Mouse (Mus musculus): ENCODE measurements around the gene Serpina3b. TPM values are rescaled to one million over a fixed set of nuclear protein-coding genes. Genes with fewer than 3 reads are reported as not detected.
A peak's percentile ranks its signal among the peaks of the same experiment; 100 is the strongest.
"Not testable (repeated sequence)": the region's sequence is repeated elsewhere in the genome, so short reads cannot be mapped to it uniquely, and the experiment has no call there.

Serpina3b gene
- total and polyA plus RNA-seq, 2 experiments, result 0.09 TPM; not detected in 1

DNA sequence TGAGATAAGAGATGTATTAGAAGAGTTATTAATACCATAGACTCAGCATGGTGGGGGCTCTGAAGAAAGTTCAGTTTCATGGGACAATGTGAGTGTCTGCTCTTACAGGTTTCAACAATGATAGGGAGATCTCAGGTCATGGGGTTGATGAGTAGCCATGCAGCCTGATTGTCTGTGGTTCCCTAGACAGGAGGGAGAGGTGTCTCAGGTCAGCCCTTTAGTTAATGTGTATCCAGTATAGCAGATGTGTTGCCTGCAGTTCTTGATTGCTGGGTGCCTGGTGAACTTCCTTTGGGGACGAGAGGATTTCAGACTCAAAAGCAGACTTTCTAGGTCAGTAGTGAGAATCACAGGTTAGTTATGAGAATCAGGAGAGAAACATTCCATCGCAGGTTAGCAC is 19.3 kb upstream of the Serpina3b start:
- no peak for TF ChIP-seq CTCF (IDR thresholded peaks at IDR 0.05; ENCODE audit: low read depth, low read length)
- TF ChIP-seq POLR2A (IDR thresholded peaks at IDR 0.05; ENCODE audit: extremely low read depth, insufficient read depth, low read length), result no peak
- peak overlapping the region; percentile 74 for H3K27ac ChIP-seq (replicated peaks; ENCODE audit: insufficient read depth, low read depth, low read length)
- DNase-seq (ENCODE audit: extremely low read depth, low read depth, low spot score), result peak; percentile 82

DNA sequence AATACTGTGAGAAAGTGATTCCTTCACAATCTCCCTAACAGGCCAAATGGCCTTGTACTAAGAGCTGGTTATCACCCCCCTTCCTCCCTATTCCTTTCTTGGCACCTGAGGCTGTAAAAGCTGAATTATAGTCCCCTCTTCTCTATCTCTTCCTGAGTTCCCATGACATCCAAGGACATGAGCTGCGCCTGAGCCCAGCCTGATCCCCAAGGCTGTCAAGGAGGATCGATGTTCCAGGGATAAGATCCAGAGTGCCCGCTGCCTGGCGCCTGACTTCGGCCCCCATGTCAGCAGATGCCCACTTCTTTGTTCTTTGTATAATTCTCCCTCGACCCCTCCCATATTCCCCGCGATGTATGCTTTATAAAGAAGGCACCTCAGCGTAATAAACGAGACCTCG is 15.5 kb upstream of the Serpina3b start, which contains the start of gene Serpina3a:
Gene Serpina3a (plus strand): TSS at position 392 of the 400 bp plus-strand sequence.
- not testable (repeated sequence) for H3K27ac ChIP-seq (replicated peaks; ENCODE audit: insufficient read depth, low read depth, low read length); H3K9ac ChIP-seq (ENCODE audit: low read depth, low read length); H3K27me3 ChIP-seq (ENCODE audit: control insufficient read depth, insufficient read depth, low read length); H3K36me3 ChIP-seq (ENCODE audit: control insufficient read depth, insufficient read depth, low read length); DNase-seq (ENCODE audit: extremely low read depth, low read depth, low spot score); H3K79me2 ChIP-seq (ENCODE audit: control insufficient read depth, insufficient read depth, low read length); H3K4me3 ChIP-seq (ENCODE audit: insufficient read depth, low read depth, low read length)
- H3K4me1 ChIP-seq (ENCODE audit: control insufficient read depth, insufficient read depth, low read length), result peaks cover 17% of the 10 kb centered on the region
- WGBS, result 94% methylated on average over 11 of the region's 11 CpGs

More for the DNA sequence above, 19.3 kb upstream of the Serpina3b start:
- Histone ChIP-seq H3K27me3 (ENCODE audit: control insufficient read depth, insufficient read depth, low read length) (no peaks in the 10 kb centered on the region), H3K36me3 (ENCODE audit: control insufficient read depth, insufficient read depth, low read length) (no peaks in the 10 kb centered on the region), H3K4me3 (ENCODE audit: insufficient read depth, low read depth, low read length) (no peak overlapping the region), H3K4me1 (ENCODE audit: control insufficient read depth, insufficient read depth, low read length) (peaks cover 31% of the 10 kb centered on the region), H3K79me2 (ENCODE audit: control insufficient read depth, insufficient read depth, low read length) (no peaks in the 10 kb centered on the region), H3K9ac (ENCODE audit: low read depth, low read length) (no peak overlapping the region)
- WGBS, result 27% methylated on average over 2 of the region's 2 CpGs

GRCm38 (mm10) chr12:104114921-104115579 is 12.7 kb upstream of the Serpina3b start:
- Histone ChIP-seq H3K79me2 (ENCODE audit: control insufficient read depth, insufficient read depth, low read length) (no peaks in the 10 kb centered on the region), H3K27ac (replicated peaks; ENCODE audit: insufficient read depth, low read depth, low read length) (no peak overlapping the region), H3K36me3 (ENCODE audit: control insufficient read depth, insufficient read depth, low read length) (no peaks in the 10 kb centered on the region), H3K4me3 (ENCODE audit: insufficient read depth, low read depth, low read length) (no peak overlapping the region), H3K4me1 (ENCODE audit: control insufficient read depth, insufficient read depth, low read length) (peaks cover 6% of the 10 kb centered on the region; the same call in 1 of the 2 replicates), H3K27me3 (ENCODE audit: control insufficient read depth, insufficient read depth, low read length) (no peaks in the 10 kb centered on the region), H3K9ac (ENCODE audit: low read depth, low read length) (no peak overlapping the region)
- no peak for DNase-seq (ENCODE audit: extremely low read depth, low read depth, low spot score)
- TF ChIP-seq POLR2A (IDR thresholded peaks at IDR 0.05; ENCODE audit: extremely low read depth, insufficient read depth, low read length) (no peak), CTCF (IDR thresholded peaks at IDR 0.05; ENCODE audit: low read depth, low read length) (no peak)
- WGBS, result 77% methylated on average over 3 of the region's 3 CpGs

DNA sequence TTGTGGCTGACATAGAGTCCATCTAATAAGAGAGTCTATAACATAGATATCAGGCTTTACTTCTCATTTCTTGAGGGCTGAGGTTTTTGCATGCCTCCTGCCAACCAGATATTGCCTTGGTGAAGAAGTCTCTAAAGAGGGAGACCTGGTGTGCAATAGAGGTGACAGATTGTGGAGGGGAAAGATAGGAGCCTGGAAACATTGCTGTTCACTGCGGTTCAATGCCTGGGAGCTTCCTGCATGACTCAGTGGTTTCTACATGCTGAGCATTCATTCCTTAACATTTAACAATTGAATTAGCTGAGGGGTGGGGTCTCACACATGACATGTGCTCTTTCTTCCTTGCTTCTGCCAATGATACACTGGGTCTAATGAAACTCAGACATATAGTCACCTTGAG is 4.7 kb upstream of the Serpina3b start:
- no peak for TF ChIP-seq POLR2A (IDR thresholded peaks at IDR 0.05; ENCODE audit: extremely low read depth, insufficient read depth, low read length)
- TF ChIP-seq CTCF (IDR thresholded peaks at IDR 0.05; ENCODE audit: low read depth, low read length), result no peak
- no peak for DNase-seq (ENCODE audit: extremely low read depth, low read depth, low spot score)
- WGBS, result 76% methylated on average over 1 of the region's 1 CpGs
- Histone ChIP-seq H3K4me1 (ENCODE audit: control insufficient read depth, insufficient read depth, low read length) (peaks cover 2% of the 10 kb centered on the region; the same call in 1 of the 2 replicates), H3K9ac (ENCODE audit: low read depth, low read length) (no peak overlapping the region), H3K4me3 (ENCODE audit: insufficient read depth, low read depth, low read length) (no peak overlapping the region), H3K79me2 (ENCODE audit: control insufficient read depth, insufficient read depth, low read length) (no peaks in the 10 kb centered on the region), H3K36me3 (ENCODE audit: control insufficient read depth, insufficient read depth, low read length) (no peaks in the 10 kb centered on the region), H3K27me3 (ENCODE audit: control insufficient read depth, insufficient read depth, low read length) (no peaks in the 10 kb centered on the region), H3K27ac (replicated peaks; ENCODE audit: insufficient read depth, low read depth, low read length) (no peak overlapping the region)

DNA sequence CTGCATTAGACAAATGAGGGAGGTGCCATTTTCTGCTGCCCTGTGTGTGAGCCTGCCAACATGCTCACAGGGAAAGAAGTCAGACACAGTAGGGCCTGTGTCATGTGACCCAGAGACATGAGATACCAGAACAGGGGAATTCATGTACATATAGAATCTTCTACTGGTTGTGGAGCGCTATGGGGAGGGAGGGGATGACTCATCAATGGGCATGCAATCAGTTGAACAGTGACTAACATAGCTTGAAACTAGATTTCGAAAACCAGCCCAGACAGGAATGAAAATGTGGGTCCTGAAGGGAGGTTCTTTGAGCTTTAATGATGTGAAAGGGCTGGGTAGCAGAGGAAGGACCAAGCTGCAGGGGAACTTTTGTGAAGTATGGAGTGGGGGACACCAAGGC is 3.8 kb upstream of the Serpina3b start:
- no peaks in the 10 kb centered on the region for H3K79me2 ChIP-seq (ENCODE audit: control insufficient read depth, insufficient read depth, low read length)
- H3K27me3 ChIP-seq (ENCODE audit: control insufficient read depth, insufficient read depth, low read length), result no peaks in the 10 kb centered on the region
- TF ChIP-seq POLR2A (IDR thresholded peaks at IDR 0.05; ENCODE audit: extremely low read depth, insufficient read depth, low read length), result no peak
- no peak for TF ChIP-seq CTCF (IDR thresholded peaks at IDR 0.05; ENCODE audit: low read depth, low read length)
- no peak overlapping the region for H3K27ac ChIP-seq (replicated peaks; ENCODE audit: insufficient read depth, low read depth, low read length)
- H3K36me3 ChIP-seq (ENCODE audit: control insufficient read depth, insufficient read depth, low read length), result no peaks in the 10 kb centered on the region
- no peak for DNase-seq (ENCODE audit: extremely low read depth, low read depth, low spot score)
- 98% methylated on average over 2 of the region's 2 CpGs for WGBS
- no peak overlapping the region for H3K4me3 ChIP-seq (ENCODE audit: insufficient read depth, low read depth, low read length)
- no peak overlapping the region for H3K9ac ChIP-seq (ENCODE audit: low read depth, low read length)
- peaks cover 2% of the 10 kb centered on the region; the same call in 1 of the 2 replicates for H3K4me1 ChIP-seq (ENCODE audit: control insufficient read depth, insufficient read depth, low read length)

- no peaks in the 10 kb centered on the region for H3K79me2 ChIP-seq (ENCODE audit: control insufficient read depth, insufficient read depth, low read length)
- no peak overlapping the region for H3K4me3 ChIP-seq (ENCODE audit: insufficient read depth, low read depth, low read length)
- H3K27me3 ChIP-seq (ENCODE audit: control insufficient read depth, insufficient read depth, low read length), result no peaks in the 10 kb centered on the region
- TF ChIP-seq POLR2A (IDR thresholded peaks at IDR 0.05; ENCODE audit: extremely low read depth, insufficient read depth, low read length) (no peak), CTCF (IDR thresholded peaks at IDR 0.05; ENCODE audit: low read depth, low read length) (no peak)
- 89% methylated on average over 5 of the region's 5 CpGs for WGBS
- no peaks in the 10 kb centered on the region for H3K36me3 ChIP-seq (ENCODE audit: control insufficient read depth, insufficient read depth, low read length)
- no peaks in the 10 kb centered on the region for H3K4me1 ChIP-seq (ENCODE audit: control insufficient read depth, insufficient read depth, low read length)
- no peak for DNase-seq (ENCODE audit: extremely low read depth, low read depth, low spot score)
- H3K27ac ChIP-seq (replicated peaks; ENCODE audit: insufficient read depth, low read depth, low read length), result no peak overlapping the region
- no peak overlapping the region for H3K9ac ChIP-seq (ENCODE audit: low read depth, low read length)
Observed at GRCm38 (mm10) chr12:104125021-104125560, 2.7 kb upstream of the Serpina3b start.

Data from liver, adult 2 months (tissue).